28 mouse cellular contexts compared by ENCODE assay signal in the genomic region with DNA sequence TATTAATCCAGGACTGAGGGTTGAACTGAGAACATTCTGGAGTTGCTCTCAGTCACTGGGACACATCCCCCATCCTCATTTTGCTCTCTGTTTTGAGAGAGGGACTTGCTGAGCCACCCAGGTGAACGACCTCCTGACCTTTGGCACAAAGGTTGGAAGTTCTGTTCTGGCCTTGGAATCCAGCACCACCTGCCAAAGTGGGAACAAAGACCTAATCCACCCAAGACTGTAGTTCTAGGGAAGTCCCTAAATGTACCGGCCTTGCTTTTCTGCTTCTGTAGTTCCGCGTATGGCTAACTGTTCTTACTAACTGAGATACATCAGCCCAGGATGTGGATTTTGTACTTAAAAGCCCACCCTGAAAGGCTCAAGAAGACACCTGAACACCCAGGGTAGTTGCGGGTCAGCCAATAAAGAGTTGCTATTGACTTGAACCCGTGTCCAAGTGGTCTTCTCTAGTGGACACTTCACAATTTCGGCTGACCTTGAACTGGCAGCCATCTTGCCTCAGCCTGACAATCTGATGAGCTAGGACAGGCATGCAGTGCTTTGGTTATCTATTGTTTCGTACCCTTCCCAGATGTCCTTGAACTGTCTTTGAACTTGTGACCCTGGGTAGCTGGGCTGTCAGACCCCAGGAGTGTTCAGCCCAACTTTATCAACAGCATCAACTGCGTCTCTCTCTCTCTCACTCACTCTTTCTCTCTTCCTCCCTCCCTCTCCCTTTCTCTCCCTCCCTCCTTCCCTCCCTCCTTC. TPM values are rescaled to one million over a fixed set of nuclear protein-coding genes. Genes with fewer than 3 reads are reported as not detected.
"Had no signal": no experiment of that assay in that cellular context is flagged by ENCODE, and none has a peak within 500 bp of the region (broad histone marks: within the 10 kb centered on the region; RNA-seq: fewer than 3 reads in every experiment).

No protein-coding gene starts in this region.

- H3K9me3 ChIP-seq: heart, embryonic 12.5 days; hindbrain, embryonic 10.5 days; hindbrain, embryonic 12.5 days; intestine, embryonic 15.5 days; kidney, embryonic 15.5 days; limb, embryonic 13.5 days; limb, embryonic 15.5 days; liver, embryonic 12.5 days had no signal

- H3K27me3 ChIP-seq: intestine, embryonic 15.5 days; limb, embryonic 13.5 days; limb, embryonic 15.5 days had no signal

- H3K4me3 ChIP-seq: heart, adult 2 months; heart, embryonic 12.5 days; hindbrain, embryonic 10.5 days; hindbrain, embryonic 12.5 days; intestine, embryonic 15.5 days; kidney, embryonic 15.5 days; limb, embryonic 13.5 days; limb, embryonic 15.5 days; liver, embryonic 12.5 days had no signal

- DNase-seq: gastrocnemius, postnatal 14 days; heart, adult 2 months; heart, postnatal 10 days; heart, postnatal 4 days; kidney, adult 18-20 months; kidney, adult 9 months; kidney, postnatal 14 days; kidney, postnatal 36 days; layer of hippocampus, adult 9-11 months; layer of hippocampus, postnatal 36 days; left cerebral cortex, postnatal 4 days had no signal

- H3K4me1 ChIP-seq: hindbrain, embryonic 12.5 days; intestine, embryonic 15.5 days; limb, embryonic 15.5 days; liver, embryonic 12.5 days had no signal

- H3K36me3 ChIP-seq: heart, embryonic 12.5 days; hindbrain, embryonic 10.5 days; hindbrain, embryonic 12.5 days; intestine, embryonic 15.5 days; kidney, embryonic 15.5 days; limb, embryonic 13.5 days; limb, embryonic 15.5 days; liver, embryonic 12.5 days had no signal

- H3K27ac ChIP-seq: heart, adult 2 months; hindbrain, embryonic 12.5 days; hindbrain, embryonic 14.5 days; intestine, embryonic 15.5 days; kidney, embryonic 15.5 days; kidney, postnatal 0 days; limb, embryonic 13.5 days; limb, embryonic 15.5 days; liver, embryonic 12.5 days; liver, embryonic 14.5 days had no signal

RNA-seq across cellular contexts. Expression of gene Tfap2c, which starts 28.6 kb away (rescaled TPM):
- polyA plus RNA-seq: heart, adult 2 months; heart, embryonic 14.5 days; inflammation-experienced regulatory T-cells, adult 6 months; intestine, postnatal 0 days; large intestine, adult 2 months; liver, adult 2 months; liver, embryonic 12.5 days; liver, embryonic 14.5 days had no signal

RNA-seq across cellular contexts. Expression of gene Fam209, which starts 48.5 kb away (rescaled TPM):
- polyA plus RNA-seq: heart, adult 2 months; heart, embryonic 14.5 days; hindbrain, embryonic 10.5 days; hindbrain, embryonic 12.5 days; intestine, embryonic 15.5 days; intestine, postnatal 0 days; kidney, embryonic 15.5 days; kidney, postnatal 0 days; limb, embryonic 11.5 days; liver, embryonic 12.5 days had no signal
